Mouse (Mus musculus) heart, postnatal 0 days (tissue): ENCODE measurements around the gene Macrod1. TPM values are rescaled to one million over a fixed set of nuclear protein-coding genes. Genes with fewer than 3 reads are reported as not detected.

Source experiments
- ATAC-seq: fragments of 200-750 bp; cut with Nextera tagmentation; 2 replicates; pipeline ENCODE4 v1.8.0; 2017; ENCODE audit warnings: low read depth, moderate number of reproducible peaks, moderate library complexity; ENCODE audit not compliant: insufficient read depth
- DNase-seq: peaks from one replicate; pipeline ENCODE4 v3.0.0-alpha.2; 2016; ENCODE audit warnings: low spot score
- H3K27ac ChIP-seq: fragments of 300-500 bp; sonication (generic); 2 replicates; pipeline ENCODE4 v1.5.1; 2014; ENCODE audit warnings: low read depth, mild to moderate bottlenecking
- H3K27me3 ChIP-seq: fragments of 300-500 bp; sonication (generic); 2 replicates; pipeline ENCODE4 v1.6.1; 2014; ENCODE audit warnings: low read length, mixed read lengths; ENCODE audit not compliant: control insufficient read depth, insufficient read depth
- H3K36me3 ChIP-seq: fragments of 300-500 bp; sonication (generic); replicated peaks from 2 replicates; pipeline ENCODE4 v1.6.1; 2014; ENCODE audit warnings: low read length, mixed read lengths; ENCODE audit not compliant: control insufficient read depth, insufficient read depth
- H3K4me1 ChIP-seq: fragments of 300-500 bp; sonication (generic); 2 replicates; pipeline ENCODE4 v1.6.1; 2014; ENCODE audit warnings: antibody characterized with exemption; ENCODE audit not compliant: control insufficient read depth, insufficient read depth
- H3K4me2 ChIP-seq: fragments of 300-500 bp; sonication (generic); 2 replicates; pipeline ENCODE4 v1.6.1; 2014; ENCODE audit warnings: low read depth, mild to moderate bottlenecking, low read length, moderate library complexity
- H3K4me3 ChIP-seq: fragments of 300-500 bp; sonication (generic); 2 replicates; pipeline ENCODE4 v1.5.1; 2014; ENCODE audit warnings: low read depth, low read length
- H3K9ac ChIP-seq: fragments of 300-500 bp; sonication (generic); replicated peaks from 2 replicates; pipeline ENCODE4 v1.6.1; 2014; ENCODE audit warnings: low read depth, low read length, mixed read lengths
- H3K9me3 ChIP-seq: fragments of 300-500 bp; sonication (generic); replicated peaks from 2 replicates; pipeline ENCODE4 v1.6.1; 2016; ENCODE audit warnings: low read length; ENCODE audit not compliant: control insufficient read depth
- CTCF ChIP-seq: IDR thresholded peaks from 2 replicates; pipeline ENCODE4 v1.5.1; 2016; ENCODE audit warnings: antibody characterized with exemption, control low read depth, low read depth
- EP300 ChIP-seq: IDR thresholded peaks from 2 replicates; pipeline ENCODE4 v1.6.1; 2016; ENCODE audit warnings: antibody characterized with exemption, low read depth
- WGBS: fragments of 180-500 bp; shearing (Covaris S2); extraction: QIAGEN DNeasy Blood & Tissue Kit; methylation state at CpG from one replicate; pipeline ENCODE4 v1.1.7; 2014; 5-methylcytosine and 5-hydroxymethylcytosine counted together
- polyA plus RNA-seq: library from polyadenylated mRNA; unstranded; fragments of >200 nt; fragmentation: Nextera tagmentation; extraction: Ambion mirVana; gene quantifications from 2 replicates; pipeline ENCODE4 v1.2.1, GENCODE M21; 2015
- total RNA-seq: library from RNA; depleted of rRNA; stranded (reverse); fragments of >200 nt; gene quantifications from 2 replicates; pipeline ENCODE4 v1.2.3, GENCODE M21; 2014; ENCODE audit warnings: low replicate concordance

Macrod1 gene
- total and polyA plus RNA-seq, 2 experiments from 2014 or later, result 113 to 122 TPM

DNA sequence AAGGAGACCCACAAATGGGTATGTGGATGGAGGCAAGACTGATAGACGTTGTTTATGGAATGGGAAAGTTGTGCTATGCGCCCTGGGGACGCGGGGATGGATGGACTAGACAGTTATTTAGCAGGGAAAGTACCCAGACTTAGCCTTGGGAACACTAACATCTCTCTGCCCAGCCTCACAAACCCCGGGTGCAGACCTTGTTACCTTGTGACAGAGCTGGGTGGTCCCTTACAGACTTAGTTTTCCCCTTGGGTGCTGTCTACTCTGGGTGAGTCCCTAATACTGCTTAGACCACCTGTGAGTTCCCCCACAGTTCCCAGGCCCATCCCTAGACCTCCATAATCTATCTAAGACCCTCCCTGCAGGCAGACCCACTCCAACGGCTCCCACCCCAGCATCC lies 110.2 kb downstream of the Macrod1 start:
- 27% methylated on average over 6 of the region's 6 CpGs for WGBS
- no peak overlapping the region for H3K4me2 ChIP-seq
- ATAC-seq, result no peak

DNA sequence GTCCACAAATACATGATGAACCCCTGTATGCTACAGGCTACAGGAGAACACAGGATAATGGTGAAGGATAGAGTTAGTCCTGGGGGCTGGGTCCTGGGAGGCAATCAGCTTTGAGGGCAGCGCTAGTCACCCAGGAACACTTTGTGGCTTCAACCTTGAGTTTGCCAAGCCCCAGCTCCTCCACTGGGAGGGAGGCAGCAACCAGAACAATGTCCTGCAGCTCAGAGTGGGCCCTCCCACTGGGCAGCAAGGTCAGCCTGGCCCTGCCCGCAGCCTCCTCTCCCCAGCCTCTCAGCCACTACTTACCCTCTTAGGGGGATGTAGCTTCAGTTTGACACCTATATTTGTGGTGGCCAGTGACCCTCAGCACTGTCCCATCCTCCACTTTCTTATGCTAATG lies 111.8 kb downstream of the Macrod1 start:
- DNase-seq, result no peak
- no peak for TF ChIP-seq EP300
- no peak for ATAC-seq
- 64% methylated on average over 2 of the region's 2 CpGs for WGBS
- H3K9ac ChIP-seq, result no peak overlapping the region
- peaks cover 19% of the 10 kb centered on the region for H3K27me3 ChIP-seq
- H3K4me1 ChIP-seq, result peaks cover 18% of the 10 kb centered on the region; the same call in 1 of the 2 replicates
- no peak overlapping the region for H3K4me3 ChIP-seq
- H3K4me2 ChIP-seq, result no peak overlapping the region
- no peak overlapping the region for H3K27ac ChIP-seq
- H3K36me3 ChIP-seq, result no peaks in the 10 kb centered on the region
- H3K9me3 ChIP-seq, result no peaks in the 10 kb centered on the region

More for the DNA sequence above, 110.2 kb downstream of the Macrod1 start:
- H3K27me3 ChIP-seq, result peaks cover 23% of the 10 kb centered on the region
- peaks cover 12% of the 10 kb centered on the region; the same call in 1 of the 2 replicates for H3K4me1 ChIP-seq
- H3K9me3 ChIP-seq, result no peaks in the 10 kb centered on the region
- no peak overlapping the region for H3K27ac ChIP-seq
- TF ChIP-seq EP300 (no peak), CTCF (no peak)
- no peak overlapping the region for H3K9ac ChIP-seq
- H3K4me3 ChIP-seq, result no peak overlapping the region
- H3K36me3 ChIP-seq, result no peaks in the 10 kb centered on the region
- DNase-seq, result no peak

DNA sequence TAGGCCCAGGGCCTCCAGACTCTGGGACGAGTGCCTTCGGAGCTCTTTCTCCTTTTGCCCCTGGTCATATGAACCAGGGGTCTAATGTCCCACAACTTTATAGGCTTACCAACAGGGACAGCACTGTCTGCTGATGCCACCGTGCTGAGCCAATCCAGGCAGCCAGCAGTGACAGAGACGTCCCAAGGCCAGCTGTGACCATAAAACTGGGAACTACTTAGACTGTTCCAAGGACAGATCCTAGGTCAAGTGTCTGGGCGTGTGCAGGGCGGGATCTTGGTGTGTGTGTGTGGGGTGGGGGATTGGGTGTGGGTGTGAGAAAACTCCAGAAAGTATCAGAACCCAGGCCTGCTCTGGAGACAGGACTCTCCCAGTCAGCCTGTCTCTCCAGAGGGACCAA lies 114.3 kb downstream of the Macrod1 start:
- ATAC-seq, result no peak
- H3K27me3 ChIP-seq, result peaks cover 8% of the 10 kb centered on the region
- no peak overlapping the region for H3K9ac ChIP-seq
- 70% methylated on average over 6 of the region's 6 CpGs for WGBS
- no peaks in the 10 kb centered on the region for H3K36me3 ChIP-seq
- H3K4me3 ChIP-seq, result no peak overlapping the region
- no peak overlapping the region for H3K27ac ChIP-seq
- H3K4me1 ChIP-seq, result 0 out of 2 replicates have a peak, but pooled peaks cover 8% of the 10 kb centered on the region
- TF ChIP-seq EP300, result no peak
- no peak for TF ChIP-seq CTCF
- no peak overlapping the region for H3K4me2 ChIP-seq
- no peaks in the 10 kb centered on the region for H3K9me3 ChIP-seq
- no peak for DNase-seq

DNA sequence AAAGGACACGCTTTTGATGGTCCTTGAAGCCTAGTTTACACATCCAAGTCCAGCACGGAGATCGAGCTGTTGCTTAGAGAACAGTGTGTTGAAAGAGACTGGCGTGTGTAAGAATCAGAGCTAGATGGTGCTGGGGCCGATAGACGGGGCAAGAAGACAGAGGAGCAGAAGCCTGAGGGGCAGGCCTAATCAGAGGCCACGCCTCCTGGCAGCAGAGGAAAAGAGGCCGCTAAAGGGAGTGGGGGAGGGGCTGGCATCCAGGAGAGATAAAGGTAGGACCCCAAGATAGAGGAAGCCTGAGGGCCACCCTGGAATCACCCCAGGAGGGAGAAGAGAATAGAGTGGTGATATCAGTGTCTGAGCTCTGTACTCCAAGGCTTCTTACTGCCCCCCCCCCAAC lies 114.8 kb downstream of the Macrod1 start:
- Histone ChIP-seq H3K9me3 (no peaks in the 10 kb centered on the region), H3K9ac (no peak overlapping the region)

DNA sequence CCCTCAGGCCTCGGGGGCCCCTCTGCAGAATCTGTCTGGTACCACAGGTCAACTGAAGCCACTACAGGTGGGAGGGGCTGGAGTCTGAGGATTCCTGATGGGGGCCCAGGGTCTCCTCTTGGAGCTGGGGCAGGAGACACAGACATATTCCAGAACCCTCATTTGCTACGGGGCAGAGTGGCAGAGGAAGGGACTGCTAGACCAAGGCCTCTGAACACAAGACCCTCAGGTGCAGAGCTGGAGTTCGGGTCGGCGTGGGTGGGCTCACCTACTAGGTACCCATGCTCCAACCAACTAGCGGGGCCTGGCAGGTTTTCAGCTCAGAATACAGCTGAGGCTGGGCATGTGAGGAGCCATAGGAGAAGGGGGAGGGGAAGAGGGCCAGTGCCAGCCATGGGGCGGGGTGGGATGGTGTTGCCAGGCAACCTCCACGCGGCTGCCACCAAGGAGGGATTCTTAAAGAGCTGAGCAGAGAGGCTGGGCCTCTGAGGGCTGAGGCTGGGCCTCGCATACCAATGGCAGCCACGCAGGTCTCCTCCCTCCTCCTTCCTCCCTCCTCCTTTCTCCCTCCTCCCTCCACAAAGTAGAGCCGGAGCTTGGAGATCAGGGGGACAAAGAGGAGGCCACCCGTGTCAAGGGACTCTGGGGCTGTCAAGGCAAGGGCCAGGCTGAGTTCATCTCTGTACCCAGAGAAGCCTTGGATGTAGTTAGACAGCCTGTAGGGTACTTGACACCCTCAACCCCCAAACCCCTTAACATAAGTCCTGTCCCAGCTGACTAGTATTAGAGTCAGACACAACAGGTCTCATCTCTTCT lies 115.6 kb downstream of the Macrod1 start:
- DNase-seq (no peak), ATAC-seq (peak; percentile 65)
- WGBS, result 20% methylated on average over 13 of the region's 13 CpGs
- Histone ChIP-seq H3K4me2 (no peak overlapping the region), H3K9ac (no peak overlapping the region), H3K27ac (no peak overlapping the region), H3K4me3 (no peak overlapping the region), H3K27me3 (no peaks in the 10 kb centered on the region; the same call in 1 of the 2 replicates), H3K36me3 (no peaks in the 10 kb centered on the region), H3K4me1 (0 out of 2 replicates have a peak, but pooled peaks cover 8% of the 10 kb centered on the region), H3K9me3 (no peaks in the 10 kb centered on the region)
- TF ChIP-seq EP300 (no peak), CTCF (no peak)

More for the DNA sequence above, 114.8 kb downstream of the Macrod1 start:
- TF ChIP-seq CTCF (no peak), EP300 (no peak)
- Histone ChIP-seq H3K4me3 (no peak overlapping the region), H3K36me3 (no peaks in the 10 kb centered on the region), H3K4me2 (no peak overlapping the region), H3K4me1 (0 out of 2 replicates have a peak, but pooled peaks cover 8% of the 10 kb centered on the region), H3K27me3 (peaks cover 3% of the 10 kb centered on the region), H3K27ac (no peak overlapping the region)
- ATAC-seq (no peak), DNase-seq (no peak)
- 27% methylated on average over 8 of the region's 8 CpGs for WGBS
